Mouse (Mus musculus) gastrocnemius, adult 2 months (tissue): ENCODE results near the gene Mpg. TPM values are rescaled to one million over a fixed set of nuclear protein-coding genes. Genes with fewer than 3 reads are reported as not detected.
"Not testable (repeated sequence)": the region's sequence is repeated elsewhere in the genome, so short reads cannot be mapped to it uniquely, and the experiment has no call there.

ENCODE experiments used
- DNase-seq: peaks from one replicate; pipeline ENCODE4 v3.0.0; 2022
- H3K27ac ChIP-seq: fragments of 200-600 bp; 2 replicates; pipeline ENCODE4 v1.8.1; 2022; ENCODE audit warnings: mild to moderate bottlenecking
- H3K4me3 ChIP-seq: fragments of 200-600 bp; 2 replicates; pipeline ENCODE4 v1.8.1; 2022; ENCODE audit warnings: mild to moderate bottlenecking, moderate library complexity
- CTCF ChIP-seq: fragments of 200-600 bp; IDR thresholded peaks from 2 replicates; pipeline ENCODE4 v1.8.1; 2022; ENCODE audit warnings: antibody characterized with exemption, mild to moderate bottlenecking, moderate library complexity
- intact Hi-C: fragments of 180-260 bp; cut with DNase I; formaldehyde crosslinking; loops from one replicate; pipeline ENCODE4 v1.15.1; 2025
- total RNA-seq, 2 experiments: library from RNA; stranded (reverse); gene quantifications; 2 replicates each; pipeline ENCODE4 v1.2.3; 2021

Mpg gene
- total RNA-seq, 2 experiments from 2014 or later, result 3.1 to 5.3 TPM

DNA sequence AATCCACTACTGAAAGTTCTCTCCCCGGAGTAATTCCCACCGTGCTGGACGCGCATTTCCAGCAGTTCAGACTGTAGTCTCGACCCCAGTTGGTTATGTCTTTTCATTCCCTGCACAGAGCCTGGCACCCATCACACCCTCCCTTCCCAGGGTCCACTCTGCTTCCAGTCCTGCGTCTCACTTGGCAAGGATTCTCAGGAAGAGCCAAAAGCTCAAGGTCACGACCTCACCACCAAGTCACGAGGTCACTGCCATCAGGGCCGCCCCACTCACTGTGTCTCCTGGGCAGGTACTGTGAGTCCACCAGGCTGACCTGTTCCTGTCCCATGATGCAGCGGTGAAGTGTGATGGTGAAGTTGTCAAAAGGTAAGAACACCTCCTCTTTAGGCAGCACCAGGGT is 32.2 kb upstream of the Mpg start:
- no peak overlapping the region for H3K27ac ChIP-seq
- no peak for TF ChIP-seq CTCF
- no peak for DNase-seq
- intact Hi-C loops, result no loop called here
- no peak overlapping the region for H3K4me3 ChIP-seq

DNA sequence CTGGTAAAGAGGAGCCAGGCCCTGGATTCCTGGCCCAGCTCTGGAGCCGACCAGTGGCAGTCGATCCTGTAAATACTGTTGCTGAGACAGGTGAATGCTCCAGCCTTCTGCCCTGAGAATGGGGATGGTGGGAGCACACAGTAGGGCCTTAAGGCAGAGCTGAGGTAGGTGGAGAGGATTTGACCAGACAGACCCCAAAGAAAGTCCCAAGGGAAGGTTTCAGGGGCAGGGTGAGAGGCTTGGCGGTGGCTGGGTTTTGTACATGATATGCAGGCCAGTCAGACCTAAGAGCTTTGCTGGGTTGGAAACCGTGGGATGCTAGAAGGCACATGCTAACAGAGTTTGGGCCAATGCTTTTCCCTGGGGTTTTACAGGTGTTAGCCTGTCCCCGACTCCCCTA is 31.7 kb upstream of the Mpg start:
- DNase-seq, result no peak
- no peak overlapping the region for H3K4me3 ChIP-seq
- TF ChIP-seq CTCF, result no peak
- no peak overlapping the region for H3K27ac ChIP-seq
- intact Hi-C loops, result no loop called here

DNA sequence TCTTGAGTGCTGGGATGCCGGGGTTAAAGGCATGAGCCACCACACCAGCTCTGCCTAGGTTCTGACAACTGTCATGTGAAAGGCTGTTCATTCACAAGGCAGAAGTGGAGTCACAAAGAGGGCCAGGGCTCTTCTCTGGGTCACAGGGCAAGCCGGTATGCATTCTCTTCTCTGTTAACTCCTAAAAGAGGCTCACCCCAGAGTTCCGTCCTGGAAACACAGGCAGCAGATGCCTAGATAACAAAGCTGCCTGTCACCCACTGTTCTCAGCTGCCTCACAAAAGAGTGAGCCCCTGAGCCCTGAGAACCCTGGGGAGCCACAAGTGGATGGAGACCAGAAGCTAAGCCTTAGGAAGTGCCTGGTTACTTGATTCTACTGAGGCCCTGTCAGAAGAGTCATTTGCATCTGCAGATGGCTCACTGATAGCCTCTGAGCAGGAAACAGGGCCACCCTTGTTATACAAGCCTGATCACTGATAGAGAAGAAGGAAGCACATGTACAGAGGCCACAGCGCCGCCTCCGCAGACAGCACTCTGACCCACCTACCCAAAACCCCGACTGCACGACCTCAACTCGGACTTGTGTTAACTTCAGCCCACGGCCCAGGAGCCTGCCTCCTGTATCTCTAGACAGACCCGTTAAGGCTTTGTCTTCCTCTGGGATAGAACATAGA is 30.3 kb upstream of the Mpg start:
- H3K27ac ChIP-seq, result no peak overlapping the region
- intact Hi-C loops, result no loop called here
- no peak for DNase-seq
- H3K4me3 ChIP-seq, result no peak overlapping the region
- TF ChIP-seq CTCF, result no peak

DNA sequence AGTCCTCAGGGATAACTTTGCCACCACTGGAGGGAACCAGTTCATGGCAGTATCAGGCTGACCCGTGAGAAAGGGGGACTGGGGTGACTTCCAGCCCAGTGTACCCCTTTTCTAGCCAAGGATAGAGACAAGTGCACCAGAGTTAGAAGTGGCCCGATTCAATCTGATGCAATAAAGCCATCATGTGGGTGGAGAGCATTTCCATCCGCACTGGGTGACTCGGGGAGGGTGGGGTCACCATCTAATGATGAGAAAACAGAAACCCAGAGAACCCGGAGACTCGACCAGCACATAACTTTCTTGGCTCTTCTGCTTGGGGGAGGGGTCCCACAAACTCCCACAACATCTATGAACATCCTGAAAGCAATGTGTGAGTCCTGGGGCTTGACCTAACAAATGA is 29.6 kb upstream of the Mpg start:
- DNase-seq, result no peak
- intact Hi-C loops, result no loop called here
- TF ChIP-seq CTCF, result no peak
- Histone ChIP-seq H3K27ac (no peak overlapping the region), H3K4me3 (no peak overlapping the region)

DNA sequence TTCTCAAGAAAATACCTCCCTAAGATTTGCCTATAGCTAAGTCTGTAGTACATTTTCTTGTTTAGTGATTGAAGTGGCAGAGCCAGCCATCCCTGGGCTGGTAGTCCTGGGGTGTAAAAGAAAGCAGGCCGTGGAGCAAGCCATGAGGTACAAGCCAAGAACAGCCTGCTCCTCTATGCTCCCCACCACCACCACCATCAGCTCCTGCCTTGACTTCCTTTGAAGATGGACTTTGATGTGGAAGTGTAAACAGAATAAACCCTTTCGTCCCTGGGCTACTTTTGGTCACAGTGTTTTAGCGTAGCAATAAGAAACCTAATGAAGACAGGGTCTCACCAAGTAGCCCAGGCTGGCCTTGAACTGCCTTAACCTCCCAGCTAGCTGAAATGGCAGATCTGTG is 28.5 kb upstream of the Mpg start:
- intact Hi-C loops, result no loop called here
- DNase-seq, result no peak
- Histone ChIP-seq H3K4me3 (no peak overlapping the region), H3K27ac (no peak overlapping the region)
- no peak for TF ChIP-seq CTCF

DNA sequence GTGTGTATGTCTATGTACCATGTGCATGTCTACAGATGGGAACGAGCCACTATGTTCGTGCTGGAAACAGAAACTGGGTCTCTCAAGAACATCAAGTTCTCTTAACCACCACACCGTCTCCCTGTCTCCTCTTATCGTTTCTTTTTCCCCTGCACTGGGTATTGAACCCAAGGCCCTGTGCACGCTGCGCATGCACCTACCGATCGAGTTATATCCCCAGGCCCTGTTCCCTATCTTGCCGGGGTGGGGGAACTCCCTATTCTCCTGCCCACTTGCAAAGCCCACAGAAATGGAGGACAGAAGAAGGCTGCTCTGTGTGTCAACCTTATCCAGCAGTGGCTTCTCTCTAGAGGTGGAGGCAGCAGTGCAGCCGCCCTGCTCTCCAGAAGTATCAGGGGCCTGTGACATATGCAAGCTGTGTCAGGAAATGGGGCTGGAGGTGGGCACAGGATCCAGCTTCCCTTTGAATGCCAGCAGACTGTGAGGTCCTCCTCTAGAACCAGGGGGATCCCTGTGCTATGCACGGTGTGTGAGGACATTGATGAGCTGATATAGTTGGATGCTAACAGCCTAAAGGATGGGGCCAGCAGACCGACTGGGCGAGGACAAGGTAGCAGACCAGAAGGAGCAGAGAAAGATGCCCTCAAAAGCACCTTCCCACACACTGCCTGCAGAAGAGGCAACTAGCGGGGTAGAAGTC is 27.9 kb upstream of the Mpg start:
- intact Hi-C loops, result no loop called here
- no peak for DNase-seq
- Histone ChIP-seq H3K4me3 (no peak overlapping the region), H3K27ac (no peak overlapping the region)
- no peak for TF ChIP-seq CTCF

DNA sequence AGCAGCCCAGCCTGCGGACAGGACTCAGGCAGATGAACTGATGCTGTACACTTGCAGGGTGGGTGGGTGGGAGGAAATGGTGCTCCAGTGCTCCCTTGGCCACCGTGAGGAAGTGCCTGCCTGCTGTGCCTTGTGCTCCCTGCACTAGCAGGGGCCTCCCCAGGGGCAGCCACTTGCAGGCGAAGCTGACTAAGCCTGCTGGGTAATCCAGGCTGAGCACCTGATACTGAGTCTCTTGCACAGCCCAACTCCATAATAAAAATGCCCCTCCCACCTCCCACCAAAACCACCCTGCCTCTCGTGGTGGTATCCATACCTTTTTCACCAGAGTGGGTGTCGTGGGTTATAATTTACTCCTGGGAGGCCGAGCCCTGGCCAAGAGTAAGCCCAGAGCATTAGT is 27.1 kb upstream of the Mpg start:
- no peak overlapping the region for H3K4me3 ChIP-seq
- intact Hi-C loops, result no loop called here
- no peak overlapping the region for H3K27ac ChIP-seq
- no peak for TF ChIP-seq CTCF
- DNase-seq, result no peak

DNA sequence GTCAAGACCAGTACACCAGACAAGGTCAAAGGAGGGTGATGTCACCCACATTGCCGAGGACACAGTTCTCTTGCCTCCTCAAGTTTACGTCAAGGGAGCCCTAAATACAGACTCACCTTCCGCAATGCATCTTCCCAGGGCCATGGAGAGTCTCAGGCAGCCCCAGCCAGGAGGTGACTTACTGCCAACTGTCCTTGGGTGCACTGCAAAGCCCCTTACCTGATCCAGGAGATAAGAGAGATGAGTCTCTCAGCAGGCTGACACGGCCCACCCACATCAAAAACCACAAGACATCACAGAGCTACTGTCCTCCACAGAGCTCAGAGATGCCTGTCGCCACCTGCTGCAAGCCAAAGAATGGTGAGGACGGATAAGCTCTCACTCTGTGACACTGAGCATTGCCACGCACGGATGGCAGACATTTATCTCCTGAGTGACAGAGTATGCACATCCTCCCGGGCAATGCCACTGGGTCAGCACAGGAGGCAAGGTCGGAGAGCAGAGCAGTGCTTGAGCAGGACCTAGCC is 26.2 kb upstream of the Mpg start, which contains the start of gene Il9r:
Il9r (minus strand) TSS at position 205 of the 527 bp plus-strand sequence.
- intact Hi-C loops, result no loop called here
- no peak for DNase-seq
- no peak for TF ChIP-seq CTCF
- no peak within 1 kb of the TSS for H3K4me3 ChIP-seq
- H3K27ac ChIP-seq, result no peak within 1 kb of the TSS

DNA sequence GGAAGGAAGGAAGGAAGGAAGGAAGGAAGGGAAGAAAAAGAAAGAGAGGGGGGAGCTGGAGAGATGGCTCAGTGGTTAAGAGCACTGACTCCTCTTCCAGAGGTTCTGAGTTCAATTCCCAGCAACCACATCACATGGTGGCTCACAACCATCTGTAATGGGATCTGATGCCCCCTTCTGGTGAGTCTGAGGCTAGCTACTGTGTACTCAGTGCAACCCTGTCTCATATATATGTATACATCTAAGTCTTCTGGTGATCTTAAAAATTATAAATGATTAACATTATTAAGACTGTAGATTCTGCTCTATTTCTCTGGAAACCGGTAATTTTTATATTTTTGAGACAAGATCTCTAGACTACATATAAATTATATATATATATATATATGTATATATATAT is 25.3 kb upstream of the Mpg start:
- not testable (repeated sequence) for H3K4me3 ChIP-seq, DNase-seq
- TF ChIP-seq CTCF, result peak; percentile 36

DNA sequence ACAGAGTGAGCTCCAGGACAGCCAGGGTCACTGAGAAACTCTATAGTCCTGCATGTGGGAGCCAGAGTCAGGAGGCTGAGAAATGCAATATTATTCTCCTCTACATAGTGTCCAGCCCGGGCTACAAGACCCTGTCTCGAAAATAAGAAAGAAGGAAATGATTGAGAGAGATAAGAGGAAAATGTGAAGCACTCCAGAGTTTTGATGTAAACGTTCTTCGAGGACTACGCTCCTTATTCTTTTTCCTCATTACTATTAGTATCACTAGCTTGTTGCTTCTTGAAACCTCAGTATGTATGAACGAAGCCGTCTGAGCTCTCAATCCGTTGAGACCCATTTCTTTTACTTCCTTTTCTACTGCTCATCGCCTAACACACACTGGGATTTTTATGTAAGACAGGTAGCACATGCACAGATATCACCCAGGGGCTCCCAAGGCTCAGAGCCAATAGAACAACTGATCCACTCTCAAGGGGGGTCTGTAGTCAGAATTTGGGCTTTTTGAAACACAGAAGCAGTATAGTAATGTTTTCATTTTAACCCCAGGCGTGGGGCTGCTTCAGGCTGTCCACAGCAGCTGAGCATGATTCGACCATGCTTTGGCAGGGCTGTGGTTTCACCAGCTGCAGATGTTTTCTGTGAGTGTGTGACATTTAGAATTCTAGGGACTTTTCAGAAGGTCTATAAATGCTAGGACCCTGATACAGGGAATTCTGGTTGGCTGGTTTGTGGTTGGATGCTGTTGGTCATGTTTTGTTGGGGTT is 24.2 kb upstream of the Mpg start:
- no peak overlapping the region for H3K27ac ChIP-seq
- intact Hi-C loops, result no loop called here
- DNase-seq, result no peak
- no peak for TF ChIP-seq CTCF
- H3K4me3 ChIP-seq, result no peak overlapping the region

More for the DNA sequence above, 25.3 kb upstream of the Mpg start:
- H3K27ac ChIP-seq, intact Hi-C loops: not testable (repeated sequence)

DNA sequence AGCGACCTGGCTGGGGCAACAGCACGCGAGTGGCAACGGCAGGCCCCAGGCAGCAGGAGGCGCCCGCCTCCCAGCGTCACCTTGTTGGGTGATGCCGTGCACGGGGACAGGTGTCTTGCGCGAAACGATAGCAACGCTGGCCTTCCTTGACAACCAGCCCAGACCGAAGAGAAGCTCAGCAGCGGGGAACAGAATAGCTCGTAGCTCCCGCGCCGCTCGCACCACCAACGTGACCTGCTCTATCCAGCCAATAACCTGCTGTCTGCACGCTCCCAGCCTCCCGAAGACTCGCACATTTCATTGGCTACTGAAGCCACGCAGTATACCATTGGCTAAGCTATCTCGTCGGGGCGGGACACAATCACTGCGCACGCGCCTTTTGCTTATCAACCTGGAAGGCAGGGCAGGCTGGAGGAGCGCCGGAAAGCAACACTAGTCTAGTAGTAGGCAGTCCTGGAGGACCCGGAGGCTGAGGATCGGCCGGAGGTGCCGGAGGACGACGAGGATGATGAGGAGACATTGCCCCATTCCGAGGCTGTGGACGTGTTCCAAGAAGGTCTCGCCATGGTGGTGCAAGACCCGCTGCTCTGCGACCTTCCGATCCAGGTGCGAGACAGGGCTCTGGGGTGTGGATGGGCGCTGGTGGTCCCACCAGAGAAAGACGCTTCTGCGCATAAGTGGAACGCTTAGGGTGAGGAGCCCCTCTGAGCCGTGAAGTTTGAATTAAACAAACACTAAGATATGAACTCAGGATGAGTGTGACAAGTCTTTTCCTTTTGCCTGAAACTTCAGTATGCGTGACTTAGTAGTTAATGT is 21.0 kb upstream of the Mpg start, which contains the start of gene Snrnp25:
Snrnp25 (plus strand) TSS at position 358 of the 816 bp plus-strand sequence.
- DNase-seq, result peak; percentile 97
- intact Hi-C loops, result loop anchor here (5.0 kb wide), 1 partner anchor 37 kb away; no protein-coding TSS in a partner anchor
- Histone ChIP-seq H3K27ac (peak within 1 kb of the TSS; percentile 81), H3K4me3 (peak within 1 kb of the TSS; percentile 86)
- TF ChIP-seq CTCF, result peak; percentile 44

DNA sequence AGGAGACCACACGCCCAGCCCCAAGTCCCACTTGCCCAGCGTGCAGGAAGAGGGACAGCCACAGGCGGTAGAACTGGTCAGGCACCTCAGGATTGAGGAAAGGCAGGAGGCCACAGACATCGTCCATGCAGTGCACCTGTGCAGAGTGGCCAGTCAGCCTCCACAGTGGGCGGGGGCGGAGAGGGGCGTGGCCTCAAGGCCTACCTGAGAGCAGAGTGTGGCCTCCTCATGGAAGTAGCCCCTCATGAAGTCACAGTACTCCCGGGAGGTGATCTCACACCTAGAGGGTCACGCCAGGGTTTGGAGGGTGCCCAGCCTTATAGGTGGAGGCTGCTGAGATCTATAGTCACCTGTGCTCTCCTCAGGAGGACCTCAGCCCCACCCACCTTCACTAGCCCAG is 15.7 kb upstream of the Mpg start:
- intact Hi-C loops, result loop anchor here (10.0 kb wide), 1 partner anchor 114 kb away; no protein-coding TSS in a partner anchor
- peak; percentile 14 for DNase-seq
- TF ChIP-seq CTCF, result no peak
- Histone ChIP-seq H3K27ac (no peak overlapping the region), H3K4me3 (no peak overlapping the region)
